Mouse (Mus musculus) gastrocnemius, postnatal 14 days (tissue): ENCODE measurements around the gene Pimreg. TPM values are rescaled to one million over a fixed set of nuclear protein-coding genes. Genes with fewer than 3 reads are reported as not detected.

Experiments
- DNase-seq: peaks from one replicate; pipeline ENCODE4 v3.0.0; 2021; ENCODE audit warnings: mixed read lengths
- intact Hi-C: fragments of 180-260 bp; cut with DNase I; formaldehyde crosslinking; loops from one replicate; pipeline ENCODE4 v1.15.1; 2025; ENCODE audit warnings: low total_unique reads
- total RNA-seq, 2 experiments: library from RNA; stranded (reverse); gene quantifications; 2 replicates each; pipeline ENCODE4 v1.2.3; 2021

Gene Pimreg
- total RNA-seq, 2 experiments from 2014 or later = 3.9 to 5.6 TPM

- no peak for DNase-seq
- intact Hi-C loops = loop anchor here (5.0 to 10.0 kb wide), 2 partner anchors 34 to 351 kb away; no protein-coding TSS in a partner anchor
Observed at GRCm38 (mm10) chr11:72025843-72026242, 16.0 kb upstream of the Pimreg start.

GRCm38 (mm10) chr11:72026516-72026915, 15.3 kb upstream of the Pimreg start:
- DNase-seq = no peak
- intact Hi-C loops = loop anchor here (5.0 to 10.0 kb wide), 2 partner anchors 34 to 352 kb away; no protein-coding TSS in a partner anchor

GRCm38 (mm10) chr11:72027836-72028235, 14.0 kb upstream of the Pimreg start:
- intact Hi-C loops = loop anchor here (5.0 to 10.0 kb wide), 2 partner anchors 36 to 353 kb away; no protein-coding TSS in a partner anchor
- DNase-seq = no peak

GRCm38 (mm10) chr11:72029143-72029542, 12.7 kb upstream of the Pimreg start:
- DNase-seq = peak; percentile 57
- intact Hi-C loops = loop anchor here (5.0 to 10.0 kb wide), 2 partner anchors 37 to 354 kb away; no protein-coding TSS in a partner anchor

- intact Hi-C loops = no loop called here
Observed at GRCm38 (mm10) chr11:72031353-72031752, 10.5 kb upstream of the Pimreg start.

GRCm38 (mm10) chr11:72032091-72032490, 9.7 kb upstream of the Pimreg start:
- no peak for DNase-seq

More at GRCm38 (mm10) chr11:72031353-72031752, 10.5 kb upstream of the Pimreg start:
- no peak for DNase-seq

GRCm38 (mm10) chr11:72032589-72032988, 9.2 kb upstream of the Pimreg start:
- DNase-seq = no peak
- intact Hi-C loops = no loop called here

More at GRCm38 (mm10) chr11:72032091-72032490, 9.7 kb upstream of the Pimreg start:
- intact Hi-C loops = no loop called here

- intact Hi-C loops = loop anchor here (5.0 kb wide), 1 partner anchor 690 kb away; no protein-coding TSS in a partner anchor
- DNase-seq = no peak
Observed at GRCm38 (mm10) chr11:72037409-72037808, 4.4 kb upstream of the Pimreg start, which contains the start of gene Aipl1. TSS of gene Aipl1 (minus strand) at chr11:72037509.

GRCm38 (mm10) chr11:72037996-72038395, 3.8 kb upstream of the Pimreg start:
- intact Hi-C loops = loop anchor here (5.0 kb wide), 1 partner anchor 691 kb away; no protein-coding TSS in a partner anchor
- DNase-seq = peak; percentile 63

GRCm38 (mm10) chr11:72039599-72040386, 2.0 kb upstream of the Pimreg start:
- no peak for DNase-seq
- intact Hi-C loops = loop anchor here (5.0 kb wide), 1 partner anchor 692 kb away; no protein-coding TSS in a partner anchor

GRCm38 (mm10) chr11:72041290-72041767, 503 bp upstream of the Pimreg start:
- no peak for DNase-seq

GRCm38 (mm10) chr11:72042631-72043030, 799 bp downstream of the Pimreg start:
- intact Hi-C loops = no loop called here
- DNase-seq = no peak

More at GRCm38 (mm10) chr11:72041290-72041767, 503 bp upstream of the Pimreg start:
- intact Hi-C loops = no loop called here

GRCm38 (mm10) chr11:72044231-72044630, 2.4 kb downstream of the Pimreg start:
- DNase-seq = no peak

GRCm38 (mm10) chr11:72048730-72049129, 6.9 kb downstream of the Pimreg start:
- no peak for DNase-seq
- intact Hi-C loops = no loop called here

More at GRCm38 (mm10) chr11:72044231-72044630, 2.4 kb downstream of the Pimreg start:
- intact Hi-C loops = no loop called here

- no peak for DNase-seq
Observed at GRCm38 (mm10) chr11:72049171-72049759, 7.4 kb downstream of the Pimreg start.

GRCm38 (mm10) chr11:72050168-72050894, 8.5 kb downstream of the Pimreg start:
- peak; percentile 55 for DNase-seq
- intact Hi-C loops = loop anchor here (10.0 kb wide), 1 partner anchor 134 kb away; no protein-coding TSS in a partner anchor

More at GRCm38 (mm10) chr11:72049171-72049759, 7.4 kb downstream of the Pimreg start:
- intact Hi-C loops = no loop called here

GRCm38 (mm10) chr11:72050895-72051858, 9.3 kb downstream of the Pimreg start:
- intact Hi-C loops = loop anchor here (10.0 kb wide), 1 partner anchor 134 kb away; no protein-coding TSS in a partner anchor
- peak; percentile 18 for DNase-seq

GRCm38 (mm10) chr11:72052221-72052620, 10.4 kb downstream of the Pimreg start:
- no peak for DNase-seq
- intact Hi-C loops = loop anchor here (10.0 kb wide), 1 partner anchor 133 kb away; no protein-coding TSS in a partner anchor
